Mouse (Mus musculus) layer of hippocampus, adult 2 months (tissue): Measurements from ENCODE around the gene Mkrn1. TPM values are rescaled to one million over a fixed set of nuclear protein-coding genes. Genes with fewer than 3 reads are reported as not detected.
"Not testable (repeated sequence)": the region's sequence is repeated elsewhere in the genome, so short reads cannot be mapped to it uniquely, and the experiment has no call there.

ENCODE experiments used
- DNase-seq, 2 experiments: peaks; one replicate each; pipeline ENCODE4 v3.0.0; 2022; ENCODE audit warnings: low spot score in 2 of 2
- H3K27ac ChIP-seq: fragments of 200-600 bp; 2 replicates; pipeline ENCODE4 v1.8.1; 2022
- H3K4me3 ChIP-seq: fragments of 200-600 bp; 2 replicates; pipeline ENCODE4 v1.8.1; 2022; ENCODE audit warnings: mild to moderate bottlenecking
- CTCF ChIP-seq: fragments of 200-600 bp; conservative IDR thresholded peaks from 2 replicates; pipeline ENCODE4 v1.8.1; 2022; ENCODE audit warnings: antibody characterized with exemption, mild to moderate bottlenecking, moderate library complexity
- total RNA-seq, 2 experiments: library from RNA; stranded (reverse); gene quantifications; 2 replicates each; pipeline ENCODE4 v1.2.3; 2021

Gene Mkrn1
- total RNA-seq, 2 experiments from 2014 or later = 116 to 119 TPM

DNA sequence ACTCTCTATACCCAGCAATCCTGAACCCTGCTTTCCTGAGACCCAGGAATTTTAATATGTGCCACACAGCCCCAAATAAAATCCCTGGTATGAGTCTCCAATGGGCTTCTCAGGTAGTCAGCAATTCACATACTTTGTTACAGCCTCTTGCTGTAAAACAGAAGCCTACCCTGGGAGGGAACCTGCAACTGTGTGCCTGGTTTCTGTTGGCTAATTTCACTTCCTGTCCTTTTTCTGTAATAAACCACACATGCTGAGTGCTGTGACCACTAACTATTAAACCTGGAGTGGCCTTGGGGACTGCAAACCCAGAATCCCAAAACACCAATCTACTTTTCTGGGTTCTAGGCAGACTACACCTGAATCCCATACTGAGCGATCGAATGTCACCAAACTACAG lies 57.6 kb downstream of the Mkrn1 start:
- no peak for DNase-seq
- Histone ChIP-seq H3K4me3 (no peak overlapping the region), H3K27ac (no peak overlapping the region)
- TF ChIP-seq CTCF = no peak

DNA sequence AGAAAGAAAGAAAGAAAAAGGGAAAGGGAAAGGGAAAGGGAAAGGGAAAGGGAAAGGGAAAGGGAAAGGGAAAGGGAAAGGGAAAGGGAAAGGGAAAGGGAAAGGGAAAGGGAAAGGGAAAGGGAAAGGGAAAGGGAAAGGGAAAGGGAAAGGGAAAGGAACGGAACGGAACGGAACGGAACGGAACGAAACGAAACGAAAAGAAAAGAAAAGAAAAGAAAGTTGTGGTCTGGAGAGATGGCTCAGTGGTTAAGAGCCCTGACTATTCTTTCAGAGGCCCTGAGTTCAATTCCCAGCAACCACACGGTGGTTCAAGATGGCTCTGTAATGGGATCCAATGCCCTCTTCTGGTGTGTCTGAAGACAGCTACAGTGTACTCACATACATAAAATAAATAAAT lies 61.1 kb downstream of the Mkrn1 start:
- H3K4me3 ChIP-seq, H3K27ac ChIP-seq, DNase-seq: not testable (repeated sequence)

GRCm38 (mm10) chr6:39348946-39349345 lies 71.3 kb downstream of the Mkrn1 start:
- H3K4me3 ChIP-seq = no peak overlapping the region
- H3K27ac ChIP-seq = peak overlapping the region; percentile 57; the same call in 1 of the 2 replicates
- no peak for TF ChIP-seq CTCF
- no peak for DNase-seq

- TF ChIP-seq CTCF = peak; percentile 54
- DNase-seq = no peak
- Histone ChIP-seq H3K27ac (peak overlapping the region; percentile 70), H3K4me3 (no peak overlapping the region)
Measured at GRCm38 (mm10) chr6:39347880-39348814, 72.1 kb downstream of the Mkrn1 start.

Other genes with a start within 250 kb of the Mkrn1 start
- 10 to 100 TPM; 47.7 to 54.5 TPM for gene Kdm7a, start 213.7 kb downstream of the Mkrn1 start, total RNA-seq
- 10 to 100 TPM; 67.6 to 75.5 TPM for gene Slc37a3, start 42.8 kb downstream of the Mkrn1 start, total RNA-seq
- not detected for gene Rab19, start 39.3 kb downstream of the Mkrn1 start, total RNA-seq
- 10 to 100 TPM; 37.0 to 38.2 TPM for gene Dennd2a, start 137.4 kb upstream of the Mkrn1 start, total RNA-seq
- 10 to 100 TPM; 27.5 to 32.0 TPM for gene Adck2, start 153.4 kb upstream of the Mkrn1 start, total RNA-seq
- not detected for gene Gm42420, start 165.3 kb upstream of the Mkrn1 start, total RNA-seq
- 100 to 1,000 TPM; 167 to 192 TPM for gene Ndufb2, start 172.1 kb upstream of the Mkrn1 start, total RNA-seq